Mouse (Mus musculus) hindbrain, postnatal 0 days (tissue): ENCODE measurements around the gene Chsy1. TPM values are rescaled to one million over a fixed set of nuclear protein-coding genes. Genes with fewer than 3 reads are reported as not detected.
A peak's percentile ranks its signal among the peaks of the same experiment; 100 is the strongest.

Source experiments
- ATAC-seq: fragments of 200-750 bp; cut with Nextera tagmentation; 2 replicates; pipeline ENCODE4 v1.8.0; 2017; ENCODE audit warnings: mild to moderate bottlenecking, moderate TSS enrichment, moderate library complexity
- DNase-seq: peaks from one replicate; pipeline ENCODE4 v3.0.0-alpha.2; 2015; ENCODE audit warnings: low spot score
- H3K27ac ChIP-seq: fragments of 300-500 bp; sonication (generic); 2 replicates; pipeline ENCODE4 v1.5.1; 2014; ENCODE audit warnings: mild to moderate bottlenecking
- H3K27me3 ChIP-seq: fragments of 300-500 bp; sonication (generic); 2 replicates; pipeline ENCODE4 v1.6.1; 2014; ENCODE audit warnings: low read length, mixed read lengths; ENCODE audit not compliant: insufficient read depth
- H3K36me3 ChIP-seq: fragments of 300-500 bp; sonication (generic); 2 replicates; pipeline ENCODE4 v1.6.1; 2014; ENCODE audit warnings: low read length, mixed read lengths; ENCODE audit not compliant: insufficient read depth
- H3K4me1 ChIP-seq: fragments of 300-500 bp; sonication (generic); 2 replicates; pipeline ENCODE4 v1.6.1; 2014; ENCODE audit warnings: antibody characterized with exemption, low read length, mixed read lengths; ENCODE audit not compliant: insufficient read depth
- H3K4me2 ChIP-seq: fragments of 300-500 bp; sonication (generic); 2 replicates; pipeline ENCODE4 v1.6.1; 2014; ENCODE audit warnings: low read depth, mild to moderate bottlenecking, low read length, moderate library complexity, mixed read lengths
- H3K4me3 ChIP-seq: fragments of 300-500 bp; sonication (generic); 2 replicates; pipeline ENCODE4 v1.5.1; 2014; ENCODE audit warnings: low read length
- H3K9ac ChIP-seq: fragments of 300-500 bp; sonication (generic); replicated peaks from 2 replicates; pipeline ENCODE4 v1.6.1; 2014; ENCODE audit warnings: mild to moderate bottlenecking, low read length, moderate library complexity, mixed read lengths
- H3K9me3 ChIP-seq: fragments of 300-500 bp; sonication (generic); 2 replicates; pipeline ENCODE4 v1.6.1; 2016; ENCODE audit warnings: low read length, mixed read lengths
- CTCF ChIP-seq: IDR thresholded peaks from 2 replicates; pipeline ENCODE4 v1.5.1; 2016; ENCODE audit warnings: antibody characterized with exemption, control low read depth, low read depth
- WGBS: fragments of 180-500 bp; shearing (Covaris S2); extraction: QIAGEN DNeasy Blood & Tissue Kit; methylation state at CpG from one replicate; pipeline ENCODE4 v1.1.7; 2014; 5-methylcytosine and 5-hydroxymethylcytosine counted together
- polyA plus RNA-seq: library from polyadenylated mRNA; unstranded; fragments of >200 nt; fragmentation: Nextera tagmentation; extraction: Ambion mirVana; gene quantifications from 2 replicates; pipeline ENCODE4 v1.2.1, GENCODE M21; 2015
- total RNA-seq: library from RNA; depleted of rRNA; stranded (reverse); fragments of >200 nt; gene quantifications from 2 replicates; pipeline ENCODE4 v1.2.3, GENCODE M21; 2014

The Chsy1 gene
- total and polyA plus RNA-seq, 2 experiments from 2014 or later = 7.9 to 32.9 TPM

DNA sequence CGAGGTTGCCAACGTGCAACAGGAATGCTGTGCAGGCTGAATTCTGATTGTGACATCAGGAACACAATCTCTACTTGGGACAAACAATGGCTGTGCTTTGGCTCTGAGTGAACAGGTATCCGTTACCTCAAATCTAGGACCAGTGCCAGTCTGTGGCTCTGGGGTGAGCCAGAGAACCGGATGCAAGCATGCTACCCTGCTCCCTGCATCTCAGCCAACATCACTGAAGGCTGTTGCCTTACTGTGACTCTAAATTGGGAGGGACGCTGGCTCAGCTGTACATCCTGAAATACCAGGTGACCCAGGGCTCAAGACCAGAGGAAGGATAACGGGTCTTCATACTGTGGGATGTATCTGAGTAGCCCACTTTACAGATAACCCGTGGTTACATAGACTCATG lies 70.4 kb downstream of the Chsy1 start:
- DNase-seq (no peak), ATAC-seq (no peak; the same call in 1 of the 2 replicates)
- 0 out of 2 replicates have a peak, but pooled peaks cover 4% of the 10 kb centered on the region for H3K4me1 ChIP-seq
- WGBS = 82% methylated on average over 7 of the region's 7 CpGs
- no peak overlapping the region for H3K4me3 ChIP-seq
- H3K9ac ChIP-seq = no peak overlapping the region
- no peaks in the 10 kb centered on the region for H3K36me3 ChIP-seq
- H3K27me3 ChIP-seq = no peaks in the 10 kb centered on the region
- no peak overlapping the region for H3K27ac ChIP-seq
- no peak for TF ChIP-seq CTCF
- H3K4me2 ChIP-seq = no peak overlapping the region
- no peaks in the 10 kb centered on the region for H3K9me3 ChIP-seq

DNA sequence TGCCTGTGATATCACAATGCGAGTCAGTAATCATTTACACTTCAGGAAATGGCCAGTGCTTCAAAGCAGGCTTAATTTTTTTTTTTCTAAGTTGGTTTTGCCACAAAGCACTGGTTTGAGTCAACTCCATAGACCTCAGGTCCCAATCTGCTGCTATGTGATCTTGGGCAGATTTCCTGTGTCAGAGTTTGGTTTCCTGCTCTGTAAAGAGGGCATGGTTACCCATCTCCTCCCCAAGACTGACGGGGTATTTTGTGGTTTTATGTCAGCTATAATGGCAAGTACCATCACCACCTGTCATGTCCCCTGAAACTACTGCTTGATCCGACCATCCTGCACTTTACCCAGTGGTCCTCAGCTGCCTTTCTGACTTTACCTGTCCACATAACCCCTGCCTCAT lies 70.9 kb downstream of the Chsy1 start:
- Histone ChIP-seq H3K4me1 (0 out of 2 replicates have a peak, but pooled peaks cover 4% of the 10 kb centered on the region), H3K27ac (no peak overlapping the region), H3K9ac (no peak overlapping the region), H3K36me3 (no peaks in the 10 kb centered on the region), H3K9me3 (no peaks in the 10 kb centered on the region), H3K27me3 (no peaks in the 10 kb centered on the region), H3K4me2 (no peak overlapping the region), H3K4me3 (no peak overlapping the region)
- WGBS = 79% methylated on average over 3 of the region's 3 CpGs
- TF ChIP-seq CTCF = no peak
- no peak for DNase-seq
- no peak for ATAC-seq

DNA sequence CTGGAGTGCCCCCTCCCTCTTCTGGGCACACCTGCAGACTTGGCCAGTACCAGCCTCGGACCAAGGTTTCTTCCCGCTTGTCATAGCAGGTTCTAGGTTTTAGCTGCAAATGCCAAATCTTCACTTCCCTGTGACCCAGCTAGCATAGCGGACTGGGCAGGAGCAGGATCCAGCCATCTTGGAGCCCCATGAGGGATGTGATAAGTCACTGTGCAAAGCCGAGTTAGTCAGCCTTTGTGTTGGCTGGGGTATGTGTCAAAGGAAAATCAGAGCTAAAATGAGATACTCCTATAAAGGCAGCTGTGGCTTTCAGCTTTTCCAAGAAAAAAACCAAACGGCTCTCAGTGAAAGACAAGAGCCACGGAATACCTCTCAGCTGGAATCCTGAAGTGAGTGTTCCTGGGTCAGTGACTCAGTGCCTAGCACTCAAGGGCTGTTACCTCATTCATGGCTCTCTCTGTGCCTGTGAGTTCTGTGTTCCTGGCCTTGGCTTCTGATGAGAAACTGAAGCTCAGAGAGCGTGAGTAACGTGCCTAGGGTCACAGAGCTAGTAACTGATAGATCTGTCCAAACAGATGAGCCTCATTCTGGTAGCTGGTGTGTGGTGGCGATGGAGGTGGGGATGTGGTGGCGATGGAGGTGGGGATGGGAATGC lies 71.5 kb downstream of the Chsy1 start:
- H3K36me3 ChIP-seq = no peaks in the 10 kb centered on the region
- H3K4me3 ChIP-seq = no peak overlapping the region
- 80% methylated on average over 10 of the region's 10 CpGs for WGBS
- no peak overlapping the region for H3K9ac ChIP-seq
- H3K27ac ChIP-seq = no peak overlapping the region
- TF ChIP-seq CTCF = no peak
- DNase-seq (no peak), ATAC-seq (no peak)
- H3K9me3 ChIP-seq = no peaks in the 10 kb centered on the region
- no peaks in the 10 kb centered on the region for H3K27me3 ChIP-seq
- H3K4me1 ChIP-seq = 0 out of 2 replicates have a peak, but pooled peaks cover 4% of the 10 kb centered on the region
- no peak overlapping the region for H3K4me2 ChIP-seq

DNA sequence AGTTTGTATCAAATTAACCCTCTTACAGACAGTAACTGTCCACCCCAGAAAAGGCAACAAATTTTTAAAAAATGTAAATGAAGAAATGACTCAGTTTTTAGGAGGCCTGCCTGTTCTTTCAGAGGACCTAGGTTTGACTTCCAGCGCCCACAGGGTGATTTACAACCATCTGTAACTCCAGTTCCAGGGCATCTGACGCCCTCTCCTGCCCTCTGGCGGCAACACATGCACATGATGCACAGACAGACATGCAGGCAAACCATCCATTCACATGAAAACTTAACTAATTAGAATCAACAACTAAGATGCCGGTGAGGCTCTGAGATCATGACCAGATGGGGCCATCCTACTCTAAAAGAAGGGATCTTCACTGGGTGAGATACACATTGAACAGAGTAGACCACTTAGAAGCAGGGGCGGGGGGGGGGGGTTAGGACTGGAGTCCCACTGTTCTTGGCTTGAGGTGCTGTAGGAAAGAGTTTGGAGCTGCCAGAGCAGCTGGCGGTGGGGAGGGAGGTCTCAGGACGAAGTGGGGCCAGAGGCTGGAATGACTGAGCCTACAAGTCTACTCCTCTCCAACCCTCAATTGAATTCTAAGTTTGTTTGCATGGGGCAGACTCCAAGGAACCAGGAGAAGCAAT lies 72.9 kb downstream of the Chsy1 start:
- Histone ChIP-seq H3K9ac (no peak overlapping the region), H3K4me2 (no peak overlapping the region), H3K36me3 (no peaks in the 10 kb centered on the region), H3K4me3 (no peak overlapping the region), H3K27ac (no peak overlapping the region), H3K9me3 (no peaks in the 10 kb centered on the region), H3K4me1 (0 out of 2 replicates have a peak, but pooled peaks cover 4% of the 10 kb centered on the region), H3K27me3 (no peaks in the 10 kb centered on the region)
- DNase-seq (no peak), ATAC-seq (no peak)
- TF ChIP-seq CTCF = 0 out of 2 replicates have a peak, but pooled peaks have one; percentile 8
- WGBS = 82% methylated on average over 7 of the region's 7 CpGs

DNA sequence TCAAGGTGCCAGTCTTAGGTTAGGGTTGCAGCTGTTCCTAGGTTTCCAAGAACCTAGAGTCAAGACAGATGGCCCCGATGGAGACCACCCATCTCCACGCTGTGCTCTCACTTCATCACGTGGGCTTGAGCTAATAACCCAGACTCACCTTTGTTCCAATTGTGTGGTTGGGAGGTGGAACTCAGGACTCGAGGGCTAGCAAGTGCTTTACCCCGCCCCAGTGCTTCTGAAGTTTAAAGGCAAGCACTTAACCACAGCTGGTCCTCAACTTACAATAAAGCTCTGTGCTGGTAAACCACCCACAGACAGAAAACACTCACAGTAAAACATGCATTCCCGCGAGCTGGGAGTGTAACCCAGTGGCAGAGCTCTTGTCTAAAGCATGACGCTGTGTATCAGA lies 74.1 kb downstream of the Chsy1 start:
- no peak for DNase-seq
- H3K27me3 ChIP-seq = no peaks in the 10 kb centered on the region
- no peak for TF ChIP-seq CTCF
- H3K4me3 ChIP-seq = no peak overlapping the region
- H3K36me3 ChIP-seq = no peaks in the 10 kb centered on the region
- H3K4me1 ChIP-seq = 0 out of 2 replicates have a peak, but pooled peaks cover 4% of the 10 kb centered on the region
- H3K27ac ChIP-seq = no peak overlapping the region
- no peak for ATAC-seq
- no peak overlapping the region for H3K4me2 ChIP-seq
- H3K9me3 ChIP-seq = no peaks in the 10 kb centered on the region
- no peak overlapping the region for H3K9ac ChIP-seq
- 76% methylated on average over 8 of the region's 8 CpGs for WGBS

DNA sequence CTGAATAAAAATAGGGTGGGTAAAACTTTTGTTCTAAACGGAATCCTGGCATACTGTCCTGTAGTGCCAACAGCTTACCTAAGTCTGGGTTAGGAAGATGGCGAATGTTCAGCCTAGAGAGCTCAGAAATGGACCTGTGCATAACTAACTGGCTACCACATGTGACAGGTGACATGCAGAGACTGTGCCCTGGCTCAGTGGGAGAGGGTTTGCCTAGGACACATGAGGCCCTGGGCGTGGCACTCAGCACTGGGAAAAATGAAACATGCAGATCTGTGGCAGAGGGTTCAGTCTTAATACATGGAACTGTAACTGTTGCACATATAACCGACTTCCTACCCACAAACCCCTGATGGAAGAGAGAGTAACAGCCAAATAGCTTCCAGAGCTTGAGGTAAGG lies 74.7 kb downstream of the Chsy1 start:
- no peak for TF ChIP-seq CTCF
- Histone ChIP-seq H3K9ac (no peak overlapping the region), H3K4me2 (no peak overlapping the region), H3K9me3 (no peaks in the 10 kb centered on the region), H3K4me1 (0 out of 2 replicates have a peak, but pooled peaks cover 3% of the 10 kb centered on the region), H3K36me3 (no peaks in the 10 kb centered on the region), H3K27me3 (no peaks in the 10 kb centered on the region), H3K4me3 (no peak overlapping the region), H3K27ac (no peak overlapping the region)
- ATAC-seq = no peak
- WGBS = 80% methylated on average over 4 of the region's 4 CpGs
- no peak for DNase-seq

DNA sequence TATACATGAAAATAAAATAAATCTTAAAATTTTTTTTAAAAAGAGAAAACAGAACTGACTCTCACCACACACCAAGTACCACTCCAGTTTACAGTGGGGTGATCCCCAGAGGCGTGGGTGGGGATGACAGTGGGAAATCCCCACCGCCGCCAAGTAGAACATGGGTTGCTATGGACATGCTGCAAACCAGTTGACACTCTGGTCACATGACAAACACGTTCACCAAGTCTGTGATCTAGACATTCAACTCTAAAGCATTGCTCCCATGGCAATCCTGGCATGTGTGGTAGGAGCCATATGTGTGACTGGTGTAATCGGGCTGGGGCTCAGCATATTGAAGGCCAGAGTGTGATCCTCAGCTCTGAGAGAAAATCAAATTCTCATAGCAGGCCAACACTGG lies 76.1 kb downstream of the Chsy1 start:
- Histone ChIP-seq H3K9me3 (no peaks in the 10 kb centered on the region), H3K27ac (no peak overlapping the region), H3K36me3 (no peaks in the 10 kb centered on the region), H3K4me1 (no peaks in the 10 kb centered on the region), H3K9ac (no peak overlapping the region), H3K4me2 (no peak overlapping the region), H3K4me3 (no peak overlapping the region), H3K27me3 (no peaks in the 10 kb centered on the region)
- ATAC-seq = no peak
- 81% methylated on average over 5 of the region's 5 CpGs for WGBS
- DNase-seq = no peak
- no peak for TF ChIP-seq CTCF
